Mouse (Mus musculus) layer of hippocampus, adult 9-11 months (tissue): ENCODE results near the gene Zfp950.
A peak's percentile ranks its signal among the peaks of the same experiment; 100 is the strongest.

Source experiments
- DNase-seq: peaks from one replicate; pipeline ENCODE4 v3.0.0; 2022

Zfp950 gene

DNA sequence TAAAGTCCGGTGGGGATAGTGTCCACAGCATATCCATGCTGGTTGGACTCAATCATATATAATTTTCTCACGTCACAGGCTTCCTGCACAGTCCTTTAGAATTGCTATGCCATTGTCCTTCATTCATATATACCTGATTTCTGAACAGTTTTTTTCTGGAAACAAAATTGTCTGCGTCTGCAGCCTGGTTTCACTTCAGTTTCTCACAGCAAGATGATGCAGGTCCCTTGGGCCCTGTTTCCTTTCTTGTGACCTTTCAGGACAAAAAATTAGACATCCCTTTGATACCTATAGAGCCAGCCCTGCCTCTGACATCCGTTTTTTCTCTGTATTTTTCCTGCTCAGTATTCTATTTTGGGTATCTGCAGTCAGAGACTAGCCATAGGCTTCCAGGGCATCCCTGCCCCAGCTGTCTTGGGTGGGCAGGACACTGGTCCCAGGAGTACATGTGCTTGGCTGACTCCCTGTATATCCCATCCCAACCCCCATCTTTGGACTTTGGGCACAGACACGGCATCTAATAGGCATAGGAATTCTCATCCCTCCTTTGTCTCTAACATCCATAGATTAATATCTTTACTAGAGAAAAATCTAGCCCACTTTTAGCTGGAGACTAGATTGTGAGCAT lies 83.7 kb downstream of the Zfp950 start:
- DNase-seq, result no peak

GRCm38 (mm10) chr19:61052786-61053185 lies 87.9 kb downstream of the Zfp950 start:
- no peak for DNase-seq

DNA sequence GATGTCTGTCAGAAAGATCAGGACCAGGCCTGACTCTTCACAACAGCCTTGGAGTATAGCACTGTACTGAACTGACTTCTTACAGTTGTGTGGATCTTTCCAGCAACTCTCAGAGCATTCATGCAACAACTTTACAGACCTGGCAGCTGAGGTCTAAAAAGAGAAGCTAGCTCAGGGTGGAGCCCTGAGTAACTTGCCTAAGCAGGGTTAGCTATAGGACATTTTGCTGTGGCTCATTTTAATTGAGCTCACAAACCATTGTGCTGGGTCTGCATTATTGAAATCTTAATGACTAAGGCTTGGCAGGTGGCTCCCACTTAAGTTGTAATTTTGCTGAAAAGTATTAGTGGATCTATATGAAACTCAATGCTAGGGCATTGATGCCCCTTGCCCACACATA lies 88.6 kb downstream of the Zfp950 start:
- no peak for DNase-seq

- no peak for DNase-seq
Observed at GRCm38 (mm10) chr19:61051151-61051550, 89.5 kb downstream of the Zfp950 start.

DNA sequence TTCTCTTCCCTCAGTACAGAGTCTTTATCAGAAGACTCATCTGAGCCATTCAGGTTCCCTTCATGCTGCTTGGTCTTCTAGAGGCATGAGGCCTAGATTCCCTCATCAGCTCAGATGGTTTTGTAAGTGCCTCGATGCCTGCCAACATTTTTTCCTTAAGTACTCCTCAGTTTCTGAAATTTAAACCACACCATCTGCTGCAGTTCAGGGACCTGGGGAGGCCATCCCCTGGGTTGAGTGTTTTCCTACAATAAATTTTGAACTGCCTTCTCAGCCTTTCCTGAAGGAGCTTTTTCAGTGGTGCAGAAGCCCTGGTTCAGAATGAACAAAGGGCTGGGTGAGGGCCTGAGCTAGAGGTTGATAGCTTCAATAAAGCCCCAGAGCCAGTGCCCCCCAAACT lies 91.2 kb downstream of the Zfp950 start:
- no peak for DNase-seq

DNA sequence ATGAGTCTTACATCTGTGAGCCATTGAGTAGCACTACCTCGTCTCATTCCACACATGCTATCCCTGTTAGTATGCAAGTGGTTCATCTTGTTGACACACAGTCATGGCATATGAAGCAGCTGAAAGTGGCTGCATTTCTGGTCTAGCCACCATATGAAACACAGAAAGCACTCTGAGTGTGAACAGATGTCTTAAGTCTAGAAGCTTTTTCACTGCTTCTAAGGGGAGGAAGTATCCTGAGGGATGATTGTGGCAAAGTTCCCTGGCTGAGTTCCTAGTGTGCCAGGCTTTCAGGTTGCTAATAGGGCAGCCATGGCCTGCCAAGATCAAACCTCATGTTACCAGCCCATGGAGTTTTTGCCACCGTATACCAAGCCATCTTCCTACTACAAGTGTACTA lies 92.0 kb downstream of the Zfp950 start:
- no peak for DNase-seq

DNA sequence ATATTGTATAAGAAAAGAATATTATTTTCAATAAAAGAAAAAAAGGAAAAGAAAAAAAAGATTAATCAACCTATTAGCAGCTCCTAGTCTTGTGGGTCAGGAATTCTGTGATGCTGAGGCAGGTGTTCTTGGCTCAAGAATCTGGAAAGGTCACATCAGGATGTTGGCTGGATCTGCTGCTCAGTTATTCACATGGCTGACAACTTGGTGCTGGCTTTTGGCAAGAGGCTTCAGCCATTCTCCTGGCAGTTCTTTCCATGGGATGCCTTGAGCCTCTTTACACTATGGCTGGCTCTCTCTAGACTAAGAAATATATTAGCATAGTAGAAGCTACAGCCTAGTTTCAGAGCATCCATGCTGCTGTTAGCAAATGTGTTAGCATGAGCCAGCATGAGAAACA lies 101.5 kb downstream of the Zfp950 start:
- DNase-seq, result no peak

DNA sequence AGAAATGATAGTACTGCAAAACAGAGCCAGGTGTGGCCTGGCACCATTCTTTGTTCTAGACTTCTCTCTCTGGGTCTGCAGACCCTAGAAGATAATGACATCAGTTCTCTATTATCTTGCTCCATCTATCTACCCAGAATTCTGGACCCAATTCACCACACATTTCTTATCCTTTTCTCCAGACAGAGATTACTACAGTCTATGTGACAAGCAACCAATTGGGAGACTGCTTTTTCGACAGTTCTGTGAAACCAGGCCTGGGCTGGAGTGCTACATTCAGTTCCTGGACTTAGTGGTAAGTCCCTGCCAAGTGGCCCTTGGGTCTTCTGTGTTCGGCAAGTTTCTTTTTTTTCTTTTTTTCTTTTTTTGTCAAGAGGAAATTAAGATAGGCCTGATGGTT lies 109.1 kb downstream of the Zfp950 start:
- no peak for DNase-seq

DNA sequence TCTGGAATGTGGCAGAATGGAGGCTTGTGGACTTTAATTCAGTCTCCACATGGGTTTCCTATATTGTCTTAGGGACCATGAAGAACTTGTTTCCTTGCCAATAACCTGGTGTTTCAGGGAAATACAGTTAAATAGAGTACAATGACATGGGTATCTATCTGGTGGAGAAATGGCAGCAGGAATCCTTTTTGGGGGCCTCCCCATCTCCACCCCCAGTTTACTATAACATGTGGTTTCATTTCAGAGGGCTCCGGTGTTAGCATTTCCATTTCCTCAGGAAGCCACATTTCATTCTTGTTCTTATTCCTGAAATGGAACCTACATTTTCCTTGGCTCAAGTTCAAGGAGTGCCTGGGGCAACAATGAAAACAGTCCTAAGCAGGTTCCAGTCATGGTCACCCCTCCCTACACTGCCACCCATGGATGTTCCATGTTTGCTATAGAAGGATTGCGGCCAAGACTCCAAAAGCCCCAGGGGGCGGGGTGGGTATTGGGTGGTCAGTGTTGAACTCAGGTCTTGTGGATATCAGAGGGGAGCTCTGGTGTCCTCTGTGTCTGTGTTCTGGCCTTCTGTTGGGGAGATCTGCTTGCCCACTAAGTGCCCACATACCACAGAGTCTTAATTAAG lies 118.6 kb downstream of the Zfp950 start:
- DNase-seq, result no peak

- DNase-seq, result peak; percentile 51
Observed at GRCm38 (mm10) chr19:61021502-61021901, 119.1 kb downstream of the Zfp950 start.

GRCm38 (mm10) chr19:61017477-61018266 lies 123.0 kb downstream of the Zfp950 start:
- DNase-seq, result peak; percentile 5

- no peak for DNase-seq
Observed at GRCm38 (mm10) chr19:61009266-61009665, 131.4 kb downstream of the Zfp950 start.
